Mouse (Mus musculus): Measurements from ENCODE around the gene Nfyb.

Nfyb gene

GRCm38 (mm10) chr10:82779831-82780230 is 15.9 kb upstream of the Nfyb start:
- no peak for DNase-seq (ENCODE audit: low read depth, low spot score)

- DNase-seq (ENCODE audit: low read depth, low spot score): no peak
Observed at GRCm38 (mm10) chr10:82778791-82779549, 15.0 kb upstream of the Nfyb start.

GRCm38 (mm10) chr10:82777886-82778285 is 13.9 kb upstream of the Nfyb start:
- DNase-seq (ENCODE audit: low read depth, low spot score): peak; percentile 92

GRCm38 (mm10) chr10:82777075-82777474 is 13.1 kb upstream of the Nfyb start:
- DNase-seq (ENCODE audit: low read depth, low spot score): no peak

GRCm38 (mm10) chr10:82774841-82775240 is 10.9 kb upstream of the Nfyb start:
- peak; percentile 83 for DNase-seq (ENCODE audit: low read depth, low spot score)

- DNase-seq (ENCODE audit: low read depth, low spot score): no peak
Observed at GRCm38 (mm10) chr10:82771595-82772170, 7.7 kb upstream of the Nfyb start.

GRCm38 (mm10) chr10:82770713-82771112 is 6.8 kb upstream of the Nfyb start:
- DNase-seq (ENCODE audit: low read depth, low spot score): no peak

- DNase-seq (ENCODE audit: low read depth, low spot score): no peak
Observed at GRCm38 (mm10) chr10:82768901-82769300, 5.0 kb upstream of the Nfyb start.

GRCm38 (mm10) chr10:82762756-82763681 is 925 bp downstream of the Nfyb start:
- DNase-seq (ENCODE audit: low read depth, low spot score): no peak

GRCm38 (mm10) chr10:82761037-82761811 is 2.7 kb downstream of the Nfyb start:
- no peak for DNase-seq (ENCODE audit: low read depth, low spot score)

- DNase-seq (ENCODE audit: low read depth, low spot score): no peak
Observed at GRCm38 (mm10) chr10:82759706-82760105, 4.2 kb downstream of the Nfyb start.

- DNase-seq (ENCODE audit: low read depth, low spot score): no peak
Observed at GRCm38 (mm10) chr10:82758878-82759277, 5.1 kb downstream of the Nfyb start.

- no peak for DNase-seq (ENCODE audit: low read depth, low spot score)
Observed at GRCm38 (mm10) chr10:82758368-82758767, 5.6 kb downstream of the Nfyb start.

GRCm38 (mm10) chr10:82757341-82757740 is 6.6 kb downstream of the Nfyb start:
- DNase-seq (ENCODE audit: low read depth, low spot score): no peak

- DNase-seq (ENCODE audit: low read depth, low spot score): no peak
Observed at GRCm38 (mm10) chr10:82756466-82756865, 7.5 kb downstream of the Nfyb start.

- no peak for DNase-seq (ENCODE audit: low read depth, low spot score)
Observed at GRCm38 (mm10) chr10:82755213-82755890, 8.6 kb downstream of the Nfyb start.

GRCm38 (mm10) chr10:82754642-82755041 is 9.3 kb downstream of the Nfyb start:
- no peak for DNase-seq (ENCODE audit: low read depth, low spot score)

GRCm38 (mm10) chr10:82752921-82753320 is 11.0 kb downstream of the Nfyb start:
- DNase-seq (ENCODE audit: low read depth, low spot score): no peak

- DNase-seq (ENCODE audit: low read depth, low spot score): no peak
Observed at GRCm38 (mm10) chr10:82750778-82751177, 13.2 kb downstream of the Nfyb start.

GRCm38 (mm10) chr10:82746988-82747850 is 16.7 kb downstream of the Nfyb start:
- no peak for DNase-seq (ENCODE audit: low read depth, low spot score)

Data from skeletal muscle tissue, adult 2 months (tissue).